Mouse (Mus musculus) midbrain, postnatal 0 days (tissue): ENCODE measurements around the gene Gpx2. TPM values are rescaled to one million over a fixed set of nuclear protein-coding genes. Genes with fewer than 3 reads are reported as not detected.

Experiments
- ATAC-seq: fragments of 200-750 bp; cut with Nextera tagmentation; 2 replicates; pipeline ENCODE4 v1.8.0; 2017; ENCODE audit warnings: moderate number of reproducible peaks, mild to moderate bottlenecking, moderate TSS enrichment, moderate library complexity; ENCODE audit not compliant: low FRiP score
- DNase-seq: peaks from one replicate; pipeline ENCODE4 v3.0.0-alpha.2; 2015; ENCODE audit warnings: low spot score
- H3K27ac ChIP-seq: fragments of 300-500 bp; sonication (generic); 2 replicates; pipeline ENCODE4 v1.5.1; 2014; ENCODE audit warnings: low read depth, mild to moderate bottlenecking, low read length, mixed read lengths
- H3K27me3 ChIP-seq: fragments of 300-500 bp; sonication (generic); 2 replicates; pipeline ENCODE4 v1.6.1; 2014; ENCODE audit warnings: low read length, control low read depth, mixed read lengths; ENCODE audit not compliant: insufficient read depth
- H3K36me3 ChIP-seq: fragments of 300-500 bp; sonication (generic); 2 replicates; pipeline ENCODE4 v1.6.1; 2014; ENCODE audit warnings: low read length, control low read depth, mixed read lengths; ENCODE audit not compliant: insufficient read depth
- H3K4me1 ChIP-seq: fragments of 300-500 bp; sonication (generic); 2 replicates; pipeline ENCODE4 v1.6.1; 2014; ENCODE audit warnings: mild to moderate bottlenecking, control low read depth, antibody characterized with exemption, low read length, mixed read lengths; ENCODE audit not compliant: insufficient read depth
- H3K4me2 ChIP-seq: fragments of 300-500 bp; sonication (generic); 2 replicates; pipeline ENCODE4 v1.6.1; 2014; ENCODE audit warnings: low read depth, mild to moderate bottlenecking, low read length, mixed read lengths; ENCODE audit not compliant: poor library complexity, severe bottlenecking
- H3K4me3 ChIP-seq: fragments of 300-500 bp; sonication (generic); 2 replicates; pipeline ENCODE4 v1.5.1; 2014; ENCODE audit warnings: low read depth, mild to moderate bottlenecking, low read length, moderate library complexity
- H3K9ac ChIP-seq: fragments of 300-500 bp; sonication (generic); replicated peaks from 2 replicates; pipeline ENCODE4 v1.6.1; 2014; ENCODE audit warnings: mild to moderate bottlenecking, low read length, moderate library complexity, mixed read lengths; ENCODE audit not compliant: poor library complexity, severe bottlenecking
- H3K9me3 ChIP-seq: fragments of 300-500 bp; sonication (generic); 2 replicates; pipeline ENCODE4 v1.6.1; 2016; ENCODE audit warnings: low read length, control low read depth
- CTCF ChIP-seq: IDR thresholded peaks from 2 replicates; pipeline ENCODE4 v1.5.1; 2016; ENCODE audit warnings: antibody characterized with exemption, mild to moderate bottlenecking
- WGBS: fragments of 180-500 bp; shearing (Covaris S2); extraction: QIAGEN DNeasy Blood & Tissue Kit; methylation state at CpG from one replicate; pipeline ENCODE4 v1.1.7; 2014; 5-methylcytosine and 5-hydroxymethylcytosine counted together
- polyA plus RNA-seq: library from polyadenylated mRNA; unstranded; fragments of >200 nt; fragmentation: Nextera tagmentation; extraction: Ambion mirVana; gene quantifications from 2 replicates; pipeline ENCODE4 v1.2.1, GENCODE M21; 2015
- total RNA-seq: library from RNA; depleted of rRNA; stranded (reverse); fragments of >200 nt; gene quantifications from 2 replicates; pipeline ENCODE4 v1.2.3, GENCODE M21; 2014

The Gpx2 gene
- total and polyA plus RNA-seq, 2 experiments from 2014 or later: 0.21 to 0.33 TPM

DNA sequence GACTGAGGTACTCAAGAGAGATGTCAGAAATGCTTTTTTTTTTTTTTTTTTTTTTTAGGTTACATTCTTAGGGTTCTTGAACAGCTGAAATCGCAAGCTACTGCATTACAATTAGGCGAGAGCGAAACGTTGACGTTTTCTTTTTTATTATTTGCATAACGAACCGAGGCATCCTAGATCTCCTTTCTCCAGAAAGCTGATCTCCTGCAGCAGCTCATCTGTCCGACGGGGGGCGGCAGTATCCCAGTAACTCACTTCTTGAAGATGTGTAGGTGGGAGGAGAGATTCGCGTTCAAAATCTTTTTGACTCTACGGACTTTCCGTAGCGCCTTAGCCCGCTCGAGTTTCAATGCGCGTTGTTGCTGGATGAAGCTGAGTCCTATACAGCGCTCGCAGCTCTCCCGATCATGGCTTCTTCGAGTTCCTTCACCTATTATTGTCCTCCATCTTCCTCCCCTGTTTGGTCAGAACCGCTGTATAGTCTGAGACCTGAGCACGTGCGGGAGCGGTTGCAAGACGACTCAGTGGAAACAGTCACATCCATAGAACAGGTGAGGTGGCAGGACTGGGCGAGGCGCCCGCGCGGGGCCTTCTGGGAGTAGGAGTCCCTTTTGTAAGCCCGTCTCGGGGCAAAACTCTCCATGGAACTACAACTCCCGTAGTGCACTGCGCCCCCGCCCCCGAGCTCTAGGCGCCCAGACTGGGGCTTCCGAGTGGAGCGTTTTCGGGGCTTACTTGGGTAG, 41.9 kb upstream of the Gpx2 start:
- TF ChIP-seq CTCF: peak; percentile 90
- Histone ChIP-seq H3K36me3 (no peaks in the 10 kb centered on the region), H3K4me1 (peaks cover 4% of the 10 kb centered on the region; the same call in 1 of the 2 replicates), H3K9ac (peak overlapping the region; percentile 68), H3K27ac (peak overlapping the region; percentile 59), H3K4me2 (peak overlapping the region; percentile 62), H3K9me3 (no peaks in the 10 kb centered on the region), H3K4me3 (peak overlapping the region; percentile 52), H3K27me3 (no peaks in the 10 kb centered on the region)
- WGBS: under 1% methylated on average over 43 of the region's 43 CpGs
- DNase-seq: peak; percentile 98
- ATAC-seq: peak; percentile 97

DNA sequence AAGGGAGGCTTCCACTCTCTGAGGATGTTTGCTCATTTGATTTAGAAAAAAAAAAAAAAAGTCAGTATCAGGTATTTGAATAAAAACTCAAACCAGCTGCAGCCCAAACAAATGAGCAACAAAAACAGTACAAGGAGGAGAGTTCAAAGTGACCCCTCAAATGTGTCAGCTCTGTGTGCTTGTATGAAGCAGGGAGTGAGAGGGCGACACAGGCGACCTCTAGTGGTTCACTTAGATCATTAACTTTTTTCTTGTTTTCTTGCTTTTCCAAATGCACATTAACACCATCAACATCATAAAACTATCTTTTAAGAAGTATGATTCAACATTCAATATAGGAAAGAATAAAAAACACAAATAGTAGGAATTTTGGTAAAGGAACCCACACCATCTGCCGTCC, 37.4 kb upstream of the Gpx2 start:
- Histone ChIP-seq H3K9me3 (no peaks in the 10 kb centered on the region), H3K36me3 (no peaks in the 10 kb centered on the region), H3K4me1 (no peaks in the 10 kb centered on the region), H3K9ac (no peak overlapping the region), H3K27ac (no peak overlapping the region), H3K4me2 (no peak overlapping the region), H3K27me3 (no peaks in the 10 kb centered on the region), H3K4me3 (no peak overlapping the region)
- WGBS: 4% methylated on average over 3 of the region's 3 CpGs
- DNase-seq: peak; percentile 73
- peak; percentile 86 for TF ChIP-seq CTCF
- no peak for ATAC-seq

DNA sequence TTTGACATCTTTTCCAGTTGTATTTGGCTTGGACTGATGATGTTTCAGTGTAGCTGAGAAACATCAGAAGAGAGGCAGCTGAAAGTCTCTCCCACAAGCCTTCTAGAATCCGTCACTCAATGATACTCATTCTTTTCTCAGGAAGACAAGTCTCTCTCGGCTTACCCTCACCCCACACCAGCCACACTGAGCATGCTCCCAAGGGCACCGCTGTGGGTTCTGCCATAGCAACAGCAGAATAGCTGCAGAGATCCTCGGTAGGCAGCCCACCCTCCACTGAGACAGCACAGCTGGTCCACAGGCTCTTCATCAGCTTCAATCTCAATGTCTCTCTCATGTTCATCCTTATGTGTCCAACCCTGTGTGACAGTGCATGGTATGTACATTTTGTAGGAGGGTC, 29.9 kb upstream of the Gpx2 start:
- Histone ChIP-seq H3K4me3 (no peak overlapping the region), H3K4me2 (no peak overlapping the region), H3K4me1 (peaks cover 12% of the 10 kb centered on the region), H3K36me3 (no peaks in the 10 kb centered on the region), H3K27me3 (no peaks in the 10 kb centered on the region), H3K9ac (no peak overlapping the region), H3K27ac (no peak overlapping the region), H3K9me3 (no peaks in the 10 kb centered on the region)
- DNase-seq: no peak
- no peak for ATAC-seq
- 54% methylated on average over 4 of the region's 4 CpGs for WGBS
- TF ChIP-seq CTCF: no peak

DNA sequence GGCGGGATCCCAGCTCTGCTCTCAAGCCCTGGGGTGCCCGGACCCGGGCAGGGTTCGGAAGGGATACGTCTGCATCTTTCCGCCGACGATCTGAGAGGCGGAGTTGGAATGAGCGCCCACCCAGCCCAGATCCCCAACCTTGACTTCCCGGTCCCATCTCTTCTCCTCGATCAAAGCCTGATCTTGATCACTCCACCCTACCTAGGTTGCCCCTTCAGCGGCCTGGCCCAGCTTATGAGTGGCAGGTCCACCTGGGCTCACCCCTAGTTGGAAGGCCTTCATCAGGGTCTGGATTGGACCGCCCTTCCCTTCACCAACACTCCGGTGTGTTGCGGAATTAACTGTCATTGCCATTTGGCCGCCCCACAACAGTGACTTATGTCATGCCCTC, 27.3 kb upstream of the Gpx2 start, which contains the start of gene Rab15:
Gene Rab15, minus strand, starts transcription at position 258 of the 391 bp plus-strand sequence.
- 3% methylated on average over 14 of the region's 17 CpGs for WGBS

DNA sequence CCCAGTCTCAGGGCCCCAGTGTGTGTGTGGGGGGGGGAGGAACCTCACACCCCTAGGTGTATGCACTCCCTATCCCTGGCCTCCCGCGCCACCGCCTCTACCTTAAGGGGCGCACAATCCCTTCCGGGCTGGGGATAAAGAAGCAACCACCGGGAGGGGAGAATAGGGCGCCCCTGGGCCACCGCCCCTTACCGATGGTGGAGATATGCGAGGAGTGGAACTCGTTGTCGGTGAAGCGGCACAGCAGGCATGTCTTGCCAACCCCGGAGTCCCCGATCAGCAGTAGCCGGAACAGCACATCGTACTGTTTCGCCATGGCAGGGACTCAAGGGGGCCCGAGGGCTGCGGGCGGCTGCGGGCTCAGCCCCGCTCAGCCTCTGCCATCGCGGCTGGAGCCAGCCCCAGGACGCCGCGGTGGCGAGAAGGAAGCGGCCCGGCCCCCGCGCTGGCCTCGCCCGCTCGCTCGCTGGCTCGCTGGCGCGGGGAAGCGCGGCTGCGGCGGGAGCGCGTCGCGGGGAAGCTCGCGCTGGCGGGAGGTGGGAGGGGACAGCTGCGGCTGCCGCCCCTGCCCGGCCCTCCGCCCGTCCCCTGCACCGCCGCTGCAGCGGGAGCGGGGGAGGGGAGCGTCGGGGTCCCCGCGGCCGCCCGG, 26.8 kb upstream of the Gpx2 start:
- Histone ChIP-seq H3K27ac (peak overlapping the region; percentile 85), H3K4me3 (peak overlapping the region; percentile 75), H3K4me1 (peaks cover 14% of the 10 kb centered on the region), H3K36me3 (no peaks in the 10 kb centered on the region), H3K4me2 (peak overlapping the region; percentile 71), H3K27me3 (no peaks in the 10 kb centered on the region), H3K9ac (peak overlapping the region; percentile 96), H3K9me3 (no peaks in the 10 kb centered on the region)
- DNase-seq (peak; percentile 44), ATAC-seq (peak; percentile 71)
- peak; percentile 42 for TF ChIP-seq CTCF
- WGBS: 1% methylated on average over 50 of the region's 66 CpGs

More for the DNA sequence above, 27.3 kb upstream of the Gpx2 start, which contains the start of gene Rab15:
- Histone ChIP-seq H3K36me3 (no peaks in the 10 kb centered on the region), H3K27me3 (no peaks in the 10 kb centered on the region), H3K9me3 (no peaks in the 10 kb centered on the region), H3K9ac (peak within 1 kb of the TSS; percentile 96), H3K27ac (peak within 1 kb of the TSS; percentile 85), H3K4me3 (peak within 1 kb of the TSS; percentile 75), H3K4me1 (peaks cover 14% of the 10 kb centered on the region), H3K4me2 (peak within 1 kb of the TSS; percentile 71)
- DNase-seq (peak; percentile 22), ATAC-seq (no peak)
- TF ChIP-seq CTCF: no peak

DNA sequence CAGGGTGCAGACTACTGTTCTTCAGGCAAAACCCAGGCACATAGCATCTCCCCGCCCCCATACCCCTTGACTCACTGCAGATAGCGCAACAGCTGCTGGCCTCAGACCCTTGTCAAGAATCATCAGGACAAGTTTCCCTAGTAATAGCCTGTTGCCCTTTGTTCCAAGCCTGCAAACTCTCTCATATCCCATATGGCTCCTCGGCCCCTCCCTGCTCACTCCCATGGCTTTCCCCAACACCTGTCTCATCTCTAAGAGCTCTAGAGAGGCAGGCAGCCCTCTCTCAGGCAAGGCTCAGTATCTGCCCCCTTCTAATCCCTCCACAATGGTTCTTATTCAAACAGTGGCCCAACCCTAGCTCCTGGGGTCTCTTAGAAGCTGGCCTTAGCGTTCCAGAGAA, 25.3 kb upstream of the Gpx2 start:
- H3K4me2 ChIP-seq: peak overlapping the region; percentile 71
- H3K4me3 ChIP-seq: peak overlapping the region; percentile 75; the same call in 1 of the 2 replicates
- no peaks in the 10 kb centered on the region for H3K36me3 ChIP-seq
- no peak for DNase-seq
- no peaks in the 10 kb centered on the region for H3K27me3 ChIP-seq
- H3K9ac ChIP-seq: peak overlapping the region; percentile 96; the same call in 1 of the 2 replicates
- no peaks in the 10 kb centered on the region for H3K9me3 ChIP-seq
- ATAC-seq: no peak
- 53% methylated on average over 4 of the region's 4 CpGs for WGBS
- no peak for TF ChIP-seq CTCF
- peaks cover 14% of the 10 kb centered on the region for H3K4me1 ChIP-seq
- H3K27ac ChIP-seq: no peak overlapping the region
